Mouse (Mus musculus) frontal cortex, adult 2 months (tissue): ENCODE measurements around the gene Rufy1. TPM values are rescaled to one million over a fixed set of nuclear protein-coding genes. Genes with fewer than 3 reads are reported as not detected.

Experiments used
- DNase-seq, 2 experiments: peaks; one replicate each; pipeline ENCODE4 v3.0.0; 2022; ENCODE audit warnings: low spot score in 1 of 2; ENCODE audit errors: extremely low spot score in 1 of 2
- polyA plus RNA-seq: library from polyadenylated mRNA; depleted of rRNA; stranded (reverse); fragments of >200 nt; gene quantifications from 2 replicates; pipeline ENCODE4 v1.2.3, GENCODE M21; 2012; rRNA removed

Gene Rufy1
- polyA plus RNA-seq, 1 experiment: 43.6 TPM

DNA sequence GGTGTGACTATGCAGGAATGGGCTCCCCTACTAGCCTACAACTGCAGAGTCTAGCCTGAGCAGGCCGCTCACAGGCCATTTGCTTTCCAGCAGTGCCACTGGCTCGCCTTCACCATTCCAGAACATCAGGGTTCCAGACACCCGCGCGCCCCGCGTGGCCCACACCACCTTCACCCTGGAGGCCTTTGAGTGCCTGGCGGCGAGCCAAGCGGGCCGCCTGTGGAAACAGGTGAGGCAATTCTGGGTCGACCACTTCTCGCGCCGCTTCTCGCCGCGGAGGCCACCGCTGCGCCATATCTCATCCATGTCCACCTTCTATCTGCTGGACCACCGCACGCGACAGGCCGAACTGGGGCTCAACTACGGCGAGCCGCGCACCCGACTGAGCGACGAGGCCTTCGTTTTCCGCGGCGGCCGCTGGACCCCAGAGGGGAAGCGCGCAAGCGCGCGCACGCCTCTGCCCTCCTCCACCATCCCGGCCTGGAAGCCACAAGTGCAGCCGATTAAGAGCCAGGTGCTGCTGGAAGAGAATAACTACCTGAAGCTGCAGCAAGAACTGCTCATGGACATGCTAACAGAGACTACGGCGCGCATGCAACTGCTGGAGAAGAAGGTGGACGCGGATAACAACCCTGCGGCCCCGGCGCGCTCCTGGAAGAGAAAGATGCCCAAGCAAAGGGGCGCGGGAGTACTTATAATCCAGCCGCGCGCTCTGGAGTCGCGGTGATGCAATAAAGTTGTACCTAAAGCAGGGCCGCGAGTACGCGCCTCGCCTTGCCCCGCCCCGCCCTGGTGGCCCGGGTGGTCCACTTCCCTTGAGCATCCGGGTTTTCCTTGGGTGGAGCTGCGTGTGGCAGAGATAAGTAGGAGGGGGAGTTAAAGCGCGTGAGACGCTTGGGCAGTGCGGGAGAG is 71.7 kb downstream of the Rufy1 start:
- DNase-seq: peak; percentile 26 to 61

GRCm38 (mm10) chr11:50355395-50355794 is 75.5 kb downstream of the Rufy1 start:
- DNase-seq: no peak

DNA sequence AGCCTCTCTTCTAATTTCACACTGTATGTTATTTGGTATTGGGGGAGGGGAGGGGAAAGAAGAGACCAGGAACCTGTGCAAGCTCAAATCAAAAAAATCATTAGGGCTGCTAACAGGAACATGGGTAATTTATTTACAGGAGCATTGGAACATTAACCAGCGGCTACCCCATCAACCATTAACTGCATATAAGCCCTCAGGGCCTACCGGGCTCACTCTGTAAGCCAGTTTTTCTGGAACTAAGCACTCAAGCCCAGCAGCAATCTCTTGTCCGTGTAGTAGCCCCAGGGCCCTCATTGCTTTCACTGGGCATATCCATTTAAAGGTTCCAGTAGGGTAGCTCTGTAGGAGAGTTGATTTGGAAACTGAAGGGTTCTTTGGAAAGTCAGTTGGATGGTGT is 76.1 kb downstream of the Rufy1 start:
- DNase-seq: no peak

DNA sequence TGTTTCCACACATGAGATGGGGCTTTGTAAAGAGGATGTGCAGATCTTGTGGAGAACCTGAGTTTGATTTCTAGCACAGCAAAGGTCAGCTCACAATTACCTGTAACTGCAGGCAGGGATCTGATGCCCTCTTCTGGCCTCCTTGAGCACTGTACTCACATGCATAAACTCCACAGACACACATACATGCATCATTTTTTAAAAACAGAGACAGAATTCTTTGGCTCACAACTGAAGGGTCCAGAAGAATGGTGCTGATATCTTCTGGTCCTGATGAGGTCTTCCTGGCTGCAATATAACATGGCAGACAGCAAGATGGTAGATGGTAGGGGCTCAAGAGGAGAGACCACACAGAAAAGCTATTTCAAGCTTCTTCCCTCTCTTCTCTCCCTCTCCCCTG is 76.8 kb downstream of the Rufy1 start, which contains the start of gene Cby3:
Gene Cby3 (plus strand): TSS at position 301 of the 400 bp plus-strand sequence.
- DNase-seq: no peak

GRCm38 (mm10) chr11:50352177-50352576 is 78.7 kb downstream of the Rufy1 start:
- no peak for DNase-seq

DNA sequence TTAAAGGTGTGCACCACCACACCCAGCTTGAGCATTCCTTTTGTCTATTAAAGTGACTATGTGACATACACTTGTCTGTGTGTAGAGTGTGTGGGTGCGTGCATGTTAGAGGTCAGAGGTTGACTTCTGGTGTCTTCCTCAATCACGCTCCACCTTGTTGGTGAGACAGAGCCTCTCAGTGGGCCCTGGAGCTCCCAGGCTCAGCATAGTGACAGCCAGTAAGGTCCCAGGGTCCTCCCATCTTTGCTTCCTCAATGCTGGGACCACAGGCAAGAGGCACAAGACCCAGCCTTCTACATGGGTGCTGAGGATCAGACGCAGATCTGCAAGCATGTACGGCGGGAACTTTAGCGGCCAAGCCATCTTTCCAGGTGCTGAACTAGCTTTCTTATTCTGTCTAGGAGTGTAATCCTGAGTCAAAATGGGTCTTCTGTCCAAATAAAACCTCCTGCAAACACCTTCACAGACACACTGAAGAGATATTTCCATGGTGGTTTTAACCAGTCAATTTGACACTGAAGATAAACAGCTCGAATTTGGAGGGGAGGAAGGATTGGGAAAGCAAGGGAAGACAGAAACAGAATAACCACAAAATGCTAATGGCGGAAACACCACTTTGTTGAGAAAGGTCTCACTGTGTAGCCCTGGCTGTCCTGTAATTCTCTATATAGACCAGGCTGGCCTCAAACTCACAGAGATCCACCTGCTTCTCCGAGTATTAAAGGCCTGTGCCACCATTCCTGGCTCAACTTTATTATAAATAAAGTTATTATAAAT is 84.5 kb downstream of the Rufy1 start:
- no peak for DNase-seq

- no peak for DNase-seq
Measured at GRCm38 (mm10) chr11:50345486-50345885, 85.4 kb downstream of the Rufy1 start.

Other genes with a start within 250 kb of the Rufy1 start
- 334 and 368 TPM in 2 replicates for gene Sqstm1, start 220.3 kb downstream of the Rufy1 start, polyA plus RNA-seq
- gene Mgat4b, start 220.2 kb downstream of the Rufy1 start, polyA plus RNA-seq: 57.7 and 59.8 TPM in 2 replicates
- gene Ltc4s, start 192.5 kb downstream of the Rufy1 start, polyA plus RNA-seq: 25.2 and 27.1 TPM in 2 replicates
- 7.0 and 7.4 TPM in 2 replicates for gene Maml1, start 138.8 kb downstream of the Rufy1 start, polyA plus RNA-seq
- 287 and 369 TPM in 2 replicates for gene Canx, start 105.5 kb downstream of the Rufy1 start, polyA plus RNA-seq
- gene Cby3, start 76.7 kb downstream of the Rufy1 start, polyA plus RNA-seq: 0.40 and 0.66 TPM in 2 replicates
- gene Hnrnph1, start 54.1 kb downstream of the Rufy1 start, polyA plus RNA-seq: 327 and 365 TPM in 2 replicates
- gene Adamts2, start 171.0 kb upstream of the Rufy1 start, polyA plus RNA-seq: 6.6 and 7.5 TPM in 2 replicates